Mouse (Mus musculus): ENCODE measurements around the gene Olfr1204. TPM values are rescaled to one million over a fixed set of nuclear protein-coding genes. Genes with fewer than 3 reads are reported as not detected.

Gene Olfr1204
- polyA plus RNA-seq (2014; fragmentation: Nextera tagmentation; extraction: Ambion mirVana), result not detected in 2 replicates

DNA sequence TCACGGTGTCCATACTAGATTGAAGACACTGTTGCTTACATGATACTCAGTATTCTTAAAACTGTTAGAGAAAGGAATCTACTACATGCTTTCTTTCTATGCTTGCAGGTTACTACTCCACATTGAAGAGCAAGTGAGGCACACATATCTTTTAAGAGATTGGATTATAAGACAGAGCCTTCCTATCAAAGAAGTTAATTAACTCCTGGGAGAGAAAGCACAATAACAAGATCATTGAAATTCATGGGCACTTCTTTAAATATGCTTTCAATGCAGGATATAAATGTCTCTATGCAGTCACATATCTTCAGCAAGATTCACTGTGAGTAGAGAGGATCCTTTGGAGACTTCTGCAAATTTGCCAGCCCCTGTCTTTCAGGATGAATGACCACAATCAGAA is at the start of gene Olfr1204:
TSS of gene Olfr1204 (plus strand) at position 301 of the 400 bp plus-strand sequence.
- no peak for DNase-seq (ENCODE audit: low spot score)
- no peak within 1 kb of the TSS for H3K9ac ChIP-seq
- no peaks in the 10 kb centered on the region for H3K4me1 ChIP-seq (replicated peaks; ENCODE audit: control insufficient read depth, insufficient read depth, low read length)
- no peaks in the 10 kb centered on the region for H3K9me3 ChIP-seq (ENCODE audit: control insufficient read depth, low read length)
- ATAC-seq (ENCODE audit: low FRiP score), result no peak
- no peak within 1 kb of the TSS for H3K4me3 ChIP-seq (replicated peaks; ENCODE audit: low read length)
- H3K27ac ChIP-seq, result no peak within 1 kb of the TSS
- no peaks in the 10 kb centered on the region for H3K27me3 ChIP-seq (ENCODE audit: control insufficient read depth, insufficient read depth, low read length)
- 98% methylated on average over 1 of the region's 1 CpGs for WGBS
- H3K4me2 ChIP-seq (replicated peaks), result no peak within 1 kb of the TSS
- no peaks in the 10 kb centered on the region for H3K36me3 ChIP-seq (replicated peaks; ENCODE audit: control insufficient read depth, insufficient read depth)

- Histone ChIP-seq H3K4me3 (replicated peaks; ENCODE audit: low read length) (no peak within 1 kb of the TSS), H3K4me1 (replicated peaks; ENCODE audit: control insufficient read depth, insufficient read depth, low read length) (no peaks in the 10 kb centered on the region), H3K4me2 (replicated peaks) (no peak within 1 kb of the TSS), H3K9ac (no peak within 1 kb of the TSS), H3K9me3 (ENCODE audit: control insufficient read depth, low read length) (no peaks in the 10 kb centered on the region), H3K36me3 (replicated peaks; ENCODE audit: control insufficient read depth, insufficient read depth) (no peaks in the 10 kb centered on the region), H3K27ac (no peak within 1 kb of the TSS), H3K27me3 (ENCODE audit: control insufficient read depth, insufficient read depth, low read length) (no peaks in the 10 kb centered on the region)
- 87% methylated on average over 1 of the region's 1 CpGs for WGBS
- DNase-seq (ENCODE audit: low spot score) (no peak), ATAC-seq (ENCODE audit: low FRiP score) (no peak)
These were observed 34.9 kb upstream of the Olfr1204 start, which contains the start of gene Olfr1202 for GRCm38 (mm10) chr2:88814196-88814595. Gene Olfr1202, plus strand, starts transcription at chr2:88814496.

DNA sequence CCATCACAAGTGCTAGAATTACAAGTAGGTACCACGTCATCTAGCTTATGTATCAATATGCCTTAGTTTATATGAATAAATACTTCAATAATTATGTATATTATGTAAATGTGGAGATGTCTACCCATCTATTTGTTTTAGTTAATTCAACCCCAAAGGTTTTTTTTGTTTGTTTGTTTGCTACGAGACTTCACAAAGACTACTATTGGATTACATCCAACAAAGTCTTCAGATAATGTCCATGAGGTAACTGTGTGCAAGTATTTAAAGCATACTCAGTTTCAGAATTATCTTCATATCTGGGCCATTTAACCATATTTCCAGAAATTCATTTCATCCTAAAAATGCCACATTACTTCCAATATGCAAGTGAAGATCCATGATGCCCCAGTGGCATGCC is 19.7 kb upstream of the Olfr1204 start, which contains the start of gene Olfr1205:
TSS of gene Olfr1205 (plus strand) at position 301 of the 400 bp plus-strand sequence.
- no peak within 1 kb of the TSS for H3K4me2 ChIP-seq (replicated peaks)
- no peaks in the 10 kb centered on the region for H3K9me3 ChIP-seq (ENCODE audit: control insufficient read depth, low read length)
- H3K9ac ChIP-seq, result no peak within 1 kb of the TSS
- no peaks in the 10 kb centered on the region for H3K27me3 ChIP-seq (ENCODE audit: control insufficient read depth, insufficient read depth, low read length)
- no peak within 1 kb of the TSS for H3K4me3 ChIP-seq (replicated peaks; ENCODE audit: low read length)
- no peak within 1 kb of the TSS for H3K27ac ChIP-seq
- H3K36me3 ChIP-seq (replicated peaks; ENCODE audit: control insufficient read depth, insufficient read depth), result no peaks in the 10 kb centered on the region
- 90% methylated on average over 2 of the region's 2 CpGs for WGBS
- no peak for ATAC-seq (ENCODE audit: low FRiP score)
- DNase-seq (ENCODE audit: low spot score), result no peak
- no peaks in the 10 kb centered on the region for H3K4me1 ChIP-seq (replicated peaks; ENCODE audit: control insufficient read depth, insufficient read depth, low read length)

GRCm38 (mm10) chr2:88838477-88838876 is 10.6 kb upstream of the Olfr1204 start:
- H3K36me3 ChIP-seq (replicated peaks; ENCODE audit: control insufficient read depth, insufficient read depth), result no peaks in the 10 kb centered on the region
- no peaks in the 10 kb centered on the region for H3K27me3 ChIP-seq (ENCODE audit: control insufficient read depth, insufficient read depth, low read length)
- ATAC-seq (ENCODE audit: low FRiP score), result no peak
- no peak overlapping the region for H3K4me3 ChIP-seq (replicated peaks; ENCODE audit: low read length)
- H3K9ac ChIP-seq, result no peak overlapping the region
- no peak overlapping the region for H3K27ac ChIP-seq
- WGBS, result 68% methylated on average over 2 of the region's 2 CpGs
- DNase-seq (ENCODE audit: low spot score), result no peak
- H3K4me1 ChIP-seq (replicated peaks; ENCODE audit: control insufficient read depth, insufficient read depth, low read length), result no peaks in the 10 kb centered on the region
- no peaks in the 10 kb centered on the region for H3K9me3 ChIP-seq (ENCODE audit: control insufficient read depth, low read length)
- no peak overlapping the region for H3K4me2 ChIP-seq (replicated peaks)

GRCm38 (mm10) chr2:88862931-88863330 is 13.8 kb downstream of the Olfr1204 start, which contains the start of gene Olfr1206:
Gene Olfr1206, plus strand, starts transcription at chr2:88863231.
- Histone ChIP-seq H3K36me3 (replicated peaks; ENCODE audit: control insufficient read depth, insufficient read depth) (no peaks in the 10 kb centered on the region), H3K4me3 (replicated peaks; ENCODE audit: low read length) (no peak within 1 kb of the TSS), H3K9ac (no peak within 1 kb of the TSS), H3K27me3 (ENCODE audit: control insufficient read depth, insufficient read depth, low read length) (no peaks in the 10 kb centered on the region), H3K4me2 (replicated peaks) (no peak within 1 kb of the TSS), H3K27ac (no peak within 1 kb of the TSS), H3K4me1 (replicated peaks; ENCODE audit: control insufficient read depth, insufficient read depth, low read length) (no peaks in the 10 kb centered on the region), H3K9me3 (ENCODE audit: control insufficient read depth, low read length) (no peaks in the 10 kb centered on the region)
- ATAC-seq (ENCODE audit: low FRiP score) (no peak), DNase-seq (ENCODE audit: low spot score) (no peak)
- WGBS, result 87% methylated on average over 2 of the region's 2 CpGs

GRCm38 (mm10) chr2:88902211-88902610 is 53.1 kb downstream of the Olfr1204 start, which contains the start of gene Olfr1208:
Gene Olfr1208, minus strand, starts transcription at chr2:88902311.
- DNase-seq (ENCODE audit: low spot score) (no peak), ATAC-seq (ENCODE audit: low FRiP score) (no peak)
- Histone ChIP-seq H3K4me1 (replicated peaks; ENCODE audit: control insufficient read depth, insufficient read depth, low read length) (no peaks in the 10 kb centered on the region), H3K9ac (no peak within 1 kb of the TSS), H3K27ac (no peak within 1 kb of the TSS), H3K9me3 (ENCODE audit: control insufficient read depth, low read length) (no peaks in the 10 kb centered on the region), H3K4me2 (replicated peaks) (no peak within 1 kb of the TSS), H3K27me3 (ENCODE audit: control insufficient read depth, insufficient read depth, low read length) (no peaks in the 10 kb centered on the region), H3K36me3 (replicated peaks; ENCODE audit: control insufficient read depth, insufficient read depth) (no peaks in the 10 kb centered on the region), H3K4me3 (replicated peaks; ENCODE audit: low read length) (no peak within 1 kb of the TSS)

Other genes with a start within 250 kb of the Olfr1204 start
- not detected in 2 replicates for gene Olfr1191-ps1, start 208.8 kb upstream of the Olfr1204 start, polyA plus RNA-seq (2014; fragmentation: Nextera tagmentation; extraction: Ambion mirVana)
- not detected in 2 replicates for gene Olfr1192-ps1, start 200.8 kb upstream of the Olfr1204 start, polyA plus RNA-seq (2014; fragmentation: Nextera tagmentation; extraction: Ambion mirVana)
- not detected in 2 replicates for gene Olfr1193, start 173.7 kb upstream of the Olfr1204 start, polyA plus RNA-seq (2014; fragmentation: Nextera tagmentation; extraction: Ambion mirVana)
- not detected in 2 replicates for gene Olfr1195, start 160.1 kb upstream of the Olfr1204 start, polyA plus RNA-seq (2014; fragmentation: Nextera tagmentation; extraction: Ambion mirVana)
- not detected in 2 replicates for gene Olfr1196, start 144.7 kb upstream of the Olfr1204 start, polyA plus RNA-seq (2014; fragmentation: Nextera tagmentation; extraction: Ambion mirVana)
- not detected in 2 replicates for gene Olfr1197, start 116.9 kb upstream of the Olfr1204 start, polyA plus RNA-seq (2014; fragmentation: Nextera tagmentation; extraction: Ambion mirVana)
- not detected in 2 replicates for gene Olfr1198, start 97.9 kb upstream of the Olfr1204 start, polyA plus RNA-seq (2014; fragmentation: Nextera tagmentation; extraction: Ambion mirVana)
- not detected in 2 replicates for gene Olfr1199, start 88.8 kb upstream of the Olfr1204 start, polyA plus RNA-seq (2014; fragmentation: Nextera tagmentation; extraction: Ambion mirVana)
- not detected in 2 replicates for gene Olfr1200, start 78.8 kb upstream of the Olfr1204 start, polyA plus RNA-seq (2014; fragmentation: Nextera tagmentation; extraction: Ambion mirVana)
- gene Olfr1201, start 56.3 kb upstream of the Olfr1204 start, polyA plus RNA-seq (2014; fragmentation: Nextera tagmentation; extraction: Ambion mirVana), result not detected in 2 replicates
- gene Olfr1202, start 34.8 kb upstream of the Olfr1204 start, polyA plus RNA-seq (2014; fragmentation: Nextera tagmentation; extraction: Ambion mirVana), result not detected in 2 replicates
- gene Olfr1205, start 19.6 kb upstream of the Olfr1204 start, polyA plus RNA-seq (2014; fragmentation: Nextera tagmentation; extraction: Ambion mirVana), result not detected in 2 replicates
- gene Olfr1206, start 13.9 kb downstream of the Olfr1204 start, polyA plus RNA-seq (2014; fragmentation: Nextera tagmentation; extraction: Ambion mirVana), result not detected in 2 replicates
- gene Olfr1208, start 53.0 kb downstream of the Olfr1204 start, polyA plus RNA-seq (2014; fragmentation: Nextera tagmentation; extraction: Ambion mirVana), result not detected in 2 replicates
- gene Olfr1209, start 65.9 kb downstream of the Olfr1204 start, polyA plus RNA-seq (2014; fragmentation: Nextera tagmentation; extraction: Ambion mirVana), result not detected in 2 replicates
- gene Olfr1211, start 88.8 kb downstream of the Olfr1204 start, polyA plus RNA-seq (2014; fragmentation: Nextera tagmentation; extraction: Ambion mirVana), result not detected in 2 replicates
- gene Olfr1212, start 104.7 kb downstream of the Olfr1204 start, polyA plus RNA-seq (2014; fragmentation: Nextera tagmentation; extraction: Ambion mirVana), result not detected in 2 replicates
- gene Gm13762, start 131.0 kb downstream of the Olfr1204 start, polyA plus RNA-seq (2014; fragmentation: Nextera tagmentation; extraction: Ambion mirVana), result 0.10 TPM in 1 of 2 replicates, not detected in the other
- gene Olfr1214, start 143.4 kb downstream of the Olfr1204 start, polyA plus RNA-seq (2014; fragmentation: Nextera tagmentation; extraction: Ambion mirVana), result not detected in 2 replicates
- not detected in 2 replicates for gene Olfr1215, start 157.7 kb downstream of the Olfr1204 start, polyA plus RNA-seq (2014; fragmentation: Nextera tagmentation; extraction: Ambion mirVana)
- not detected in 2 replicates for gene Olfr1216, start 169.0 kb downstream of the Olfr1204 start, polyA plus RNA-seq (2014; fragmentation: Nextera tagmentation; extraction: Ambion mirVana)
- not detected in 2 replicates for gene Olfr1217, start 182.8 kb downstream of the Olfr1204 start, polyA plus RNA-seq (2014; fragmentation: Nextera tagmentation; extraction: Ambion mirVana)
- not detected in 2 replicates for gene Olfr1218, start 211.9 kb downstream of the Olfr1204 start, polyA plus RNA-seq (2014; fragmentation: Nextera tagmentation; extraction: Ambion mirVana)
- gene Olfr1219, start 234.2 kb downstream of the Olfr1204 start, polyA plus RNA-seq (2014; fragmentation: Nextera tagmentation; extraction: Ambion mirVana), result not detected in 2 replicates